Mouse (Mus musculus): Measurements from ENCODE around the gene Tmem139. TPM values are rescaled to one million over a fixed set of nuclear protein-coding genes. Genes with fewer than 3 reads are reported as not detected.

Gene Tmem139
- polyA plus RNA-seq, 1 experiment: not detected

- H3K4me3 ChIP-seq (ENCODE audit: control insufficient read depth, low read depth, low read length): no peak overlapping the region
- no peaks in the 10 kb centered on the region for H3K36me3 ChIP-seq (ENCODE audit: control insufficient read depth, insufficient read depth, low read length)
- TF ChIP-seq POLR2A (IDR thresholded peaks at IDR 0.05; ENCODE audit: control insufficient read depth, low read depth, low read length): no peak
- peak; percentile 53; the same call in 1 of the 2 replicates for TF ChIP-seq CTCF (IDR thresholded peaks at IDR 0.05; ENCODE audit: control insufficient read depth, insufficient read depth, insufficient replicate concordance, low read depth, low read length)
- H3K4me1 ChIP-seq (ENCODE audit: control insufficient read depth, insufficient read depth, low read length): peaks cover 4% of the 10 kb centered on the region; the same call in 1 of the 2 replicates
- no peaks in the 10 kb centered on the region for H3K27me3 ChIP-seq (ENCODE audit: control insufficient read depth, insufficient read depth, low read length)
- H3K27ac ChIP-seq (ENCODE audit: control insufficient read depth, insufficient read depth, low read depth, low read length): no peak overlapping the region
Observed at GRCm38 (mm10) chr6:42257303-42257863, 4.4 kb upstream of the Tmem139 start.

- no peaks in the 10 kb centered on the region for H3K27me3 ChIP-seq (ENCODE audit: control insufficient read depth, insufficient read depth, low read length)
- no peak overlapping the region for H3K27ac ChIP-seq (ENCODE audit: control insufficient read depth, insufficient read depth, low read depth, low read length)
- peaks cover 13% of the 10 kb centered on the region for H3K4me1 ChIP-seq (ENCODE audit: control insufficient read depth, insufficient read depth, low read length)
- no peaks in the 10 kb centered on the region for H3K36me3 ChIP-seq (ENCODE audit: control insufficient read depth, insufficient read depth, low read length)
- H3K4me3 ChIP-seq (ENCODE audit: control insufficient read depth, low read depth, low read length): no peak overlapping the region
- no peak for TF ChIP-seq CTCF (IDR thresholded peaks at IDR 0.05; ENCODE audit: control insufficient read depth, insufficient read depth, insufficient replicate concordance, low read depth, low read length)
- no peak for TF ChIP-seq POLR2A (IDR thresholded peaks at IDR 0.05; ENCODE audit: control insufficient read depth, low read depth, low read length)
Observed at GRCm38 (mm10) chr6:42260430-42260829, 1.3 kb upstream of the Tmem139 start.

GRCm38 (mm10) chr6:42264626-42265312 is 3.0 kb downstream of the Tmem139 start, which contains the start of gene Casp2:
TSS of gene Casp2 (plus strand) at chr6:42264985.
- peak within 1 kb of the TSS; percentile 57 for H3K27ac ChIP-seq (ENCODE audit: control insufficient read depth, insufficient read depth, low read depth, low read length)
- H3K4me3 ChIP-seq (ENCODE audit: control insufficient read depth, low read depth, low read length): peak within 1 kb of the TSS; percentile 88
- H3K27me3 ChIP-seq (ENCODE audit: control insufficient read depth, insufficient read depth, low read length): no peaks in the 10 kb centered on the region
- TF ChIP-seq POLR2A (IDR thresholded peaks at IDR 0.05; ENCODE audit: control insufficient read depth, low read depth, low read length): peak; percentile 39
- TF ChIP-seq CTCF (IDR thresholded peaks at IDR 0.05; ENCODE audit: control insufficient read depth, insufficient read depth, insufficient replicate concordance, low read depth, low read length): peak; percentile 87; the same call in 1 of the 2 replicates
- H3K4me1 ChIP-seq (ENCODE audit: control insufficient read depth, insufficient read depth, low read length): peaks cover 15% of the 10 kb centered on the region
- H3K36me3 ChIP-seq (ENCODE audit: control insufficient read depth, insufficient read depth, low read length): peaks cover 2% of the 10 kb centered on the region; the same call in 1 of the 2 replicates

- peaks cover 15% of the 10 kb centered on the region for H3K4me1 ChIP-seq (ENCODE audit: control insufficient read depth, insufficient read depth, low read length)
- peak overlapping the region; percentile 57; the same call in 1 of the 2 replicates for H3K27ac ChIP-seq (ENCODE audit: control insufficient read depth, insufficient read depth, low read depth, low read length)
- peak overlapping the region; percentile 88 for H3K4me3 ChIP-seq (ENCODE audit: control insufficient read depth, low read depth, low read length)
- peaks cover 2% of the 10 kb centered on the region; the same call in 1 of the 2 replicates for H3K36me3 ChIP-seq (ENCODE audit: control insufficient read depth, insufficient read depth, low read length)
- TF ChIP-seq CTCF (IDR thresholded peaks at IDR 0.05; ENCODE audit: control insufficient read depth, insufficient read depth, insufficient replicate concordance, low read depth, low read length) (no peak), POLR2A (IDR thresholded peaks at IDR 0.05; ENCODE audit: control insufficient read depth, low read depth, low read length) (no peak)
- no peaks in the 10 kb centered on the region for H3K27me3 ChIP-seq (ENCODE audit: control insufficient read depth, insufficient read depth, low read length)
Observed at GRCm38 (mm10) chr6:42265391-42266330, 3.9 kb downstream of the Tmem139 start.

GRCm38 (mm10) chr6:42270817-42271216 is 9.0 kb downstream of the Tmem139 start:
- Histone ChIP-seq H3K4me3 (ENCODE audit: control insufficient read depth, low read depth, low read length) (no peak overlapping the region), H3K36me3 (ENCODE audit: control insufficient read depth, insufficient read depth, low read length) (peaks cover 3% of the 10 kb centered on the region), H3K4me1 (ENCODE audit: control insufficient read depth, insufficient read depth, low read length) (peaks cover 2% of the 10 kb centered on the region; the same call in 1 of the 2 replicates), H3K27me3 (ENCODE audit: control insufficient read depth, insufficient read depth, low read length) (no peaks in the 10 kb centered on the region), H3K27ac (ENCODE audit: control insufficient read depth, insufficient read depth, low read depth, low read length) (no peak overlapping the region)
- TF ChIP-seq POLR2A (IDR thresholded peaks at IDR 0.05; ENCODE audit: control insufficient read depth, low read depth, low read length): no peak

- Histone ChIP-seq H3K4me3 (ENCODE audit: control insufficient read depth, low read depth, low read length) (no peak overlapping the region), H3K27me3 (ENCODE audit: control insufficient read depth, insufficient read depth, low read length) (no peaks in the 10 kb centered on the region), H3K4me1 (ENCODE audit: control insufficient read depth, insufficient read depth, low read length) (no peaks in the 10 kb centered on the region), H3K27ac (ENCODE audit: control insufficient read depth, insufficient read depth, low read depth, low read length) (no peak overlapping the region), H3K36me3 (ENCODE audit: control insufficient read depth, insufficient read depth, low read length) (peaks cover 3% of the 10 kb centered on the region)
- TF ChIP-seq POLR2A (IDR thresholded peaks at IDR 0.05; ENCODE audit: control insufficient read depth, low read depth, low read length): no peak
- no peak for TF ChIP-seq CTCF (IDR thresholded peaks at IDR 0.05; ENCODE audit: control insufficient read depth, insufficient read depth, insufficient replicate concordance, low read depth, low read length)
Observed at GRCm38 (mm10) chr6:42276151-42276550, 14.4 kb downstream of the Tmem139 start.

Data from testis, adult 2 months (tissue).